Mouse (Mus musculus): ENCODE measurements around the gene Utrn.

Gene Utrn

DNA sequence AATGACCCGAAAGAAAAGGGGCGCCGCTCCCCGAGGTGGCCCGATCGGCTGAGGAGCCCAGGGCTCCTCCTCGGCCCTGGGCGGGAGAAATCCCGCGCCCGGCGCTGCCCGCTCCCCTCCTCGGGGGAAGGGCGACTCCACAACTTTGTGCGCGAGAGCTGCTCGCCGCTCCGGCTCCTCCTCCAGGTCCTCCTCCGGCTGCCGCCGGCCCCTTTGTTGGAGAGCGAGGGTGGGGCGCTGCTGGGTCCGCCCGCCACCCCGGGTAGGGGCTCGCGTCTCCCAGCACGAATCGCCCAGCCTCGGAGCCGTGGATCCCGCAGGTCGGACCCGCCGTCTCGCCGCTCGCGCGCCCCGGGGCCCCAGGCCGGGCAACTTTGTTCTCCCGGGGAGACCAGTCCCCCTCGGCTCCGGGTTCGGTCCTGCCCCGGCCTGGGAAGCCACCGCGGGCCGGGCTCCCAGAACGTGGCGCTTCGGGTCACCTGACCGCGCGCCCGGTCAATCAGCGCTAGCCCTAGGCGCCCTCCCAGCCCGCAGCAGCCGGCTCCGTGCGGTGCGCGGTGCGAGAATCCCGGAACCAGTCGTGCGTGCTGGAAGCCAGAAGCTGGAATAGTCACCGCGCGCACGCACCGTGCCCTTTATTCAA, at the start of gene Utrn:
Gene Utrn, minus strand, starts transcription at position 337 of the 643 bp plus-strand sequence.
- peak; percentile 79 for DNase-seq

DNA sequence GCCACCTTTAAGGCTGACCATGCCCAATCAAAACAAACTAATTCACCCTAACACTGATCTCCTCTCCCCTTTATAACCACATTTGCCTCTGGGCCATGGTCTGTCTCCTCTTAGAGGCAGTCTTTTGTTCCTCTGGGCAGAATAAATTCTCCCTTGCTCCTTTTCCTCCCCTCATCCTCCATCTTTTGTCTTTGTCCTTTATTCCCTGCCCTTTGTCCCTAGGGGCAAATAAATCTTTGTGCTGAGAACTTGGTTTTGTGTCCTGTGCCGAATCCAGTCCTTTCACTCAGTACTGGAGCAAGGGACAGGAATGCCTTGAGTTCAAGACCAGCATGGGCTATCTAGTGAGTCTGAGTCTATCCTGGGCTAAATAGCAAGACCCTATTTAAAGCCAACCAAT, 48.5 kb upstream of the Utrn start:
- DNase-seq: no peak

DNA sequence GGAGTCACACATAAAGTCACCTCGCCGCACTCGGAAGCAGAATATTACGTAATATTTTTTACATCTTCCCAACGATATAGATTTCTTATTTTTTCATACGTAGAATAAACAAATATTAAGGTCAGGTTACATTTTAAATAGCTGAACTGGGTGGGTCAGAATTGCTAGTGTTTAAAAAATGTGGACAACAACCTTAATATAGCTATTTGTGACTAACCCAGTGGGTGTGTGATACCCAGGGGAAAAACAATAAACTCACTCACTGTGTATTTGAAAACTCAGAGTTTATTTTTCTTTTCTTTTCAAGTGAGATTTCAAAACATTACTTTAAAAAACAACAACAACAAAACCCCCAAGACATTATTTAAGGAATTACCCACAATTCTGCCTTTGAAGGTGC, 47.2 kb upstream of the Utrn start:
- DNase-seq: no peak

DNA sequence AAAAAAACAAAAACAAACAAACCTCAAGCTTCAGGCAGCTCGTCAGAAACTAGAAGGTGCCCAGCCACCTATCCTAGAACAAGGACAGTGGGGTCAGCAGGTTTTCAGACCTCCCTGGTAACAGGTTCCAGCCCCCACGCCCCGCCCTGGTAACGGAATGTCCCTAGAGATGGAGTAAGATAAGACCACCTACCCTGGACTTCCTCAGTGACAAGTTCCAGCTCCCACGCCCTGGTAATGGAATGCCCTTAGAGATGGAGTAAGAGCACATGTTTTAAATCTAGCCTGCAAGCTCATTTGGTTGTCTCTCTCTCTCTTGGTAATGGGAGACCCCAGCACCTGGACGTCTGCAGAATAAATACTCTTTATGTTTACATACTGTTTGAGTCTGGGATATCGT, 46.7 kb upstream of the Utrn start:
- DNase-seq: no peak

DNA sequence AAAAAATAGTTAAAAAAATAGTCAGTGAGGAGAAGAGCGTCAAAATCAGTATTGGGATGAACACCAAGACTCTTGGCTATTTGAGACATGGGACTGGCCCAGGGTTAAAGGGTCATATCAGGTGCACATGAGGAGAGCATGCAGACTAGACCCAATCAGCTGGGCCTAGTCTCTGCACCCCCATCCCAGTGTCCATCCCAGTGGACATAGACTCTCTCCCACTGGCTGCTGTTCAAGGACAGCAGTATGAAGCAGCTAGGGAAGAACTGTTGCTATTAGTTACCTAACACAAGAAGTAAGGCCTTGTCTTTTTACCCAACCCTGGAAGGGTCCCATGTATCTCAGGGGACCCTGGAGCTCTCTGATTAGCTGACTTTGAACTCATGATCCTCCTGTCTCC, 45.0 kb upstream of the Utrn start:
- DNase-seq: no peak

DNA sequence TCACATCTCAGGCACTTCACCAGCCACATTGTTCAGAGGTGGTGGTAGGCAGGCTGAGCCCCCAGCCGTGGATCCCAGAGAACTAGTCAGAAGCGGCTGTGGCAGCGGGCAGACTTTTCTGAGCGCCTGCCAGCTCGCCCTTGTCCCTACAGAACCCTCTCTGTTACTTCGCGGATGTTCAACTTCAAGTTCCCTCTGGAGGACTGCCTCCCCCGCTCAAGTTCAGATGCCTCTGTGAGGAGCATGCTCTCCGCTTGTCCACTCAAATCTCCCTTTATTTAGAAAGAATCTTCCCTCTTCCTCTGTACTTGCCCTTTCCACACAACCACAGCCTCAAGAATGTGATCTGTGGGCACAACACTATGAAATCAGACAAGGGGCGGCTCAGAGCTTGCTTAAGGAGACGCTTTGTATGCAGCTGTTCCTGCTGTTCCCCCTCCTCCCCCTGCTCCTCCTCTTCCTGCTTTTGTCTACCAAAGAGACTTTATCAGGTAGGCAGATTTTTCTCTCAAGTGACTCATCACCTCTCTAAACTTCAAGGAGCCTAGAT, 42.9 kb upstream of the Utrn start:
- DNase-seq: no peak

DNA sequence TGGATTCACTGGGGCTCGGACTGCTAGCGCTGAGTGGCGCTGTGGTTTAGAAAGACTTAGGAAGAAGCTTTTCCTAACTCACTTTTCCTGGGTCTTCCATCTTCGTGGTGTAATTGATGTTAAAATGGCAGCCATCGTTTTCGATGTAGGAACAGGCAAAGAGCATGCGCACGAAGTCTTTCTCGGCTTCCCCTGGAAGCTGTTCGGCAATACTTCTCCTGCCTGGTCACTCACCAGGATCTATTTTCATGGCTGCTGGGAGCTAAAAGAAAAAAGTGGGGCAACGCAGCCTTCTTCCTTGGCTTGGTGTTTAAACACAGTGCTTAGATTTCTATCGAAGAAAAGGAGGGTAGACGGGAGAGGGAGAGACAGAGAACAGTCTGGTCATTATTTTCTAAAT, 42.3 kb upstream of the Utrn start:
- no peak for DNase-seq

DNA sequence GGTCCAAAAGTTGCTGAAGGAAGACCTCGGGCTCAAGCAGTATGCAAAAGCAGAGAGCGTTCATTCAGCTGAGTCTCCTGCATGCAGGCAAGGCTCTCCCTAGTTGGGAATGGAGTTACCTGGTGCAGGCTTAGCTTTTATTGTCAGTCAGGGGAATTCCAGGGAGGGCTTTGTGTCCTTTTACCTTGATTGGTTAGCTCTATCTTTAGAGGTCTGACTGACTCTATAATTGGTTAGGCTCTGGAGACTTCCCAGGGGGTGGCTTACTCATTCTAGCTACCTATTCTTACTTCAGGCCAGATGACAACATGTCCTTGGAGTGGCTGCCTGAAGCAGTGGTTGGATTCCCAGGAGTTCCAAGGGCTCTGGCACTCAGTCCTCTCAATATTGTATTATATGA, 40.7 kb upstream of the Utrn start:
- no peak for DNase-seq

DNA sequence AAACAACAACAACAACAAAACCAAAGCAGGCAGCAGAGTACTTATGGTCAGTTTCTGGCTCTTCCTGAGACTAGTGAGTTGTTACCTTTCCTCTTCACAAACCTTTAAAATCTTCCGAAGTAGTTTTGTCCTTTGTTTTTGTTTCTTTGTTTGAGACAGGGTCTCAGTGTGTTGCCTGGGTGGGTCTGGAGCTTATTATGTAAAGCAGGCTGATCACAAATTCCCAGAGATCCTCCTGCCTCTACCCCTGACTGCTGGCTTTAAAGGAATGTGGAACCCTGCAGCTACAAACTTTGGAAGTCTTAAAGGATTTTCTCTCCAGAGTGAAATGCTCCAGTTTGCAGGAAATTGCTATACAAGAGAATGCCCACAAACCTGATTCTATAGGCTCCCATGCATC, 40.0 kb upstream of the Utrn start:
- DNase-seq: no peak

DNA sequence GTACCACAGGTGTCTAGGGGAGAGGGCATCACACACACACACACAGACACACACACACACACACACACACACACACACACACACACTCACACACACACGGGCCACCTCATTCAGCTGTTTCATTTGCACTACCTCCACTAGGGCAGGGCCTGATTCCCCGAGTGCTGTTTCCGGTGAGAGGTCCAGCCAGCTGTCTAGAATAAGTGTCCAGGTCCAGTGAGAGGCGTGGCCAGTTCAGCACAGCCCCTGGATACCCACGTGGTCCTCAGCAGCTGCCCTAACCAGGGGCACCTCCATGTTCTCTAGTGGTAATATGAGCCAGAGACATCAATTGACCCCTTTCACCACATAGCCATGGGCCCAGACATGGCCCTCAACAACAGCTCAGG, 35.0 kb upstream of the Utrn start:
- no peak for DNase-seq

DNA sequence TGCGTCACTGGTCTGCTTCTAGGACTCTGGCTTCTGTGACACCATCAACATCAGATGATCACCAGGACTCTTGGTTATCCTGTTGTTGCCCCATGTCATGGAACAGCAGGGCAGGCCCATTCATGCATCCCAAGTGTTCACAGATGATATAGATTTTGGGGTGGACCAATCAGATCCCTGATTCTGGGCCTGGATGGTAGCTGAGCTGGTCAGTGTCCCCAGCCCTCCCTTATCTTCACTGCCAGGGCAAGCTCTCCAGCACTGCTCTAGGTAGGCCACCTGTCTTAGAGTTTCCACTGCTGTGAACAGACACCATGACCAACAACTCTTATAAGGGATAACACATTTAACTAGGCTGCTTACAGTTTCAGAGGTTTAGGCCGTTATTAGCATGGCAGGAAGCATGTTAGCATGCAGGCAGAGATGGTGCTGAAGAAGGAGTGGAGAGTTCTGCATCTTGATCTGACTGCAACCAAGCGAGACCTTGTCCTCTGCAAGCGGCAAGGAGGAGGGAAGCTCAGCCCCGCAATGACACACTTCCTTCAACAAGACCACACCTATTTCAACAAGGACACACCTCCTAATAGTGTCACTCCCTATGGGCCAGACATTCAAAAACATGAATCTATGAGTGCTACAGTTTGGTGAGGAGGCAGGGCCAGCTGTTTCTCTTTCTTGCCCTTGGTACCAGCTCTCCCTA, 34.4 kb upstream of the Utrn start:
- DNase-seq: no peak

DNA sequence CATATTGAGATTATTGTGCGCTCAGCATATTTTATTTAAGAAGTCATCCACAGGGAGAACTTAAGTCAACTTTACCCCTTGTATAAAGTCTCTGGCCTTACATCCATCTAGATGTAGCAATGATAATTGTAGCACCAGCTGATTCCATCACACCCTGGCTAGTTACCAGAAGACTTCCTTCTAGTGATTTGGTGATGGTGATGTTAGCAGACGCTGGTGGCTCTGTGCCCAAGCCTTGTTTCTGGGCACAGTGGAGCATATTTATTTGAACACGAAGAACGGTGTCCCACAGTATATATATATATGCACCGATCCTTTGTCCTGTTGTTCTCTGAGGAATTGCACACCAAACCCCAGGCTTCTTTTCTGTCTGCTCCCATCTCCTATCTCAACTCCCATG, 30.7 kb upstream of the Utrn start:
- DNase-seq: no peak

DNA sequence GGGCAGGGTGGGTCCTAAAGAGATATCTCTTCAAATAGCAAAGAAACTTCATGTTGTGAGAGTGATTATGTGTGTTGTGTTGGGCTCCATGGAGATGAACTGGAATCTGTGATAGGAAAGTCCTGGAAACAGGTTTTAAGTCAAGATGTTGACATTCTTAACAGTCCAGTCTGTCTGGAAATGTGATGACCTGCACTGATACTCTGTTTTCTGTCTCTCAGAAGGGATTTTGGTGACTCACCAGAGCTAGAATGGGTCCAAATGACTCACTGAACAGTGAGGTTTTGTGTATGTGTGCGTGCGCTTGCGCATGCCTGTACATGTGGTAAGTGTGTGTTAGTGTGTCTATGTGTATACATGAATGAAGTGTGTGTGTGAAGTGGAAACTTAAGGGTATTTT, 24.2 kb upstream of the Utrn start:
- DNase-seq: no peak

DNA sequence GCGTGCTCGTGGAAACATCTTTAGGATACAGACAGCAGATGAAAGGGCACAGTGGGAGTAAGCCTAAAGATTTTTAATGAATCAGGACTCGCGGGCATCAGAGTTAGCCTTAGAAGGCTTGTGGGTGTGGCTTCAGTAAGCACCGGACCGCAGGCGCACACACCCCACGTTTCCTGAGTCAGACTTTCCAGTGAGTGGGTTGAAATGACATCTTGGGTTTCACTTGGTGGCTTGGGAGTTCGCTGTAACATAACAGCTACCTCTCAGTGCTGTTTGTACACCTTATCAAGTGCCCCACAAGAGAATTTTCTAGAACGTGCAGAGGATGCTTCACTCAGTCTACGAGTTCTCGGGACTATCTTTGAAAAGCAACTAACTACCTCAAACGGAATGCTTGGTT, 19.2 kb upstream of the Utrn start:
- no peak for DNase-seq

DNA sequence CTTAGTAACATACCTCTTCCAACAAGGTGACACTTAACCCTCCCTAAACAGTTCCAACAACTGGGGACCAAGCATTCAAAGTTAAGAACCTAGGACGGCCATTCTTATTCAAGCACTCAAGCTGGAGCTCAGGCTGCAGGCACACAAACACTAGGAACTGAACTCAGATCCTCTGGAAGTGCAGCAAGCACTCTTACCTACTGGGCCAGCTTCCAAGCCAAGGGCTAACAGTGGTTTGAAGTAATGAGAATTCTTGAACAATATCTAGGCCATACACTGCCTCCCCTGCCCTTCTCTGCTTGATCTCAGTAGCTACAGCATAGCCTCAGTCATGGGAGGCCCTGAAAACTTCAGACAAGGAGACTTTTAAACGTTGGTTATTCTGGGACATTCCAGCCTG, 18.6 kb upstream of the Utrn start:
- no peak for DNase-seq

DNA sequence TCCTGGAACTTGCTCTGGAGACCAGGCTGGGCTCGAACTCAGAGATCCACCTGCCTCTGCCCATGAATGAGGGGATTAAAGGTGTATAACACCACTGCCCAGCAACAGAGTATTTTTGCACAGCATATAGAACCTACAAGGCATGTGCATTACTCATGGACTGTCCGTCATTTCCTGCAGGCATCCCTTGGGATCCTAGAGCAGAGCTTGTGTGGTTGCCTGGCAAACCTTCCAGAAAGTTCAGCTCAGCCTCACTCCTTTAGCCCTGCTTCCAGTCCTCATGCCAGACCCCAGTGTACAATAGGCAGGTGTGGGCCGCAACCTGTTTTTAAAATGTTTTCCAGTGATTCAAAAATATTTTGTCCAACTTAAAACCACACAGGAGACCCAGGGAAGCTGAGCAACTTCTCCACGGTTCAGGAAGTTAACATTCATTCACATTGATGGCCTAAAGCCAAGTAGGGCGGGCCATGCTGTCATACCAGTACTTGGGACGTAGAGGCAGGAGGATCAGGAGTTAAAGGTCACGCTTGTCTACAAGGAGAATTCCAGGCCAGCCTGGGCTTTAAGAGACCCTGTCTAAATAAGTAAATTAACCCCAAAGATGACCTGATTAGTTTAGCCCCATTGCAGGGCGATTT, 15.3 kb upstream of the Utrn start:
- DNase-seq: peak; percentile 65

DNA sequence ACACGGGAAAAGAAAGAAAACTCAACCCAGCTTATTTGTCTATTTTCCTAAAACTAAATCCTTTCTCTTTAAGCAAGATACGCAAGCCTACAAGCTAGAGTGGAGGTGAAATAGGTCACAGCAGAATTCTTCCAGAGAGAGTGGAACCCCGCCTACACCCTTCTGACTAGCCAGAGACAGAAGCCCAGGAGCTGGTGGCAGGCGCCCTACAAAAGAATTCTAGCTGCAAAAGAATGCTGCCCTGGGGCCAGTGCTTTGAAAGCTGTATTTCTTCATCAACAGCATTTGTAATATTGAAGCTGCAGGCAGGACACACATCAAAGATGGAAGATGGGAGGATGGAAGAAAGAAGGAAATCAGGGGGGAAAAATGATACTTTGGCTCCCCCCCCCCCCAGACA, 12.7 kb upstream of the Utrn start:
- peak; percentile 14 for DNase-seq

DNA sequence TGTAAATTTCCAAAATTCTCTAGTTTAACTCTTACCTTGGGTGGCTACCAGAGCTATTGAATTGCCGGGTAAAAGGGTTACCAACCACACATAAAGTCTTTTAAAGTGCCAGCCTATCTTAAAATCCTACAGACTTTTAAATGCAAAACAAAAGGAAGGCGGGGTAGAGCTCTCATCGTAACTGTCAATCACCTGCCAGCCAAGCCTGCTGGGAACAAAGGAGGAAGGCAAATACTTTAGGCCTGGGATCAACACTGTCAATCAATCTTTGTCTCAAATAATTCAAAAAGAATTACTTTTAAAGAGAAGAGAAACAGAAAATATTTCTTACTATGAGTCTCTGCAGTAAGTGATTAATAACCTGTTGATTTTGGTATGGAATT, 10.1 kb upstream of the Utrn start:
- DNase-seq: no peak

DNA sequence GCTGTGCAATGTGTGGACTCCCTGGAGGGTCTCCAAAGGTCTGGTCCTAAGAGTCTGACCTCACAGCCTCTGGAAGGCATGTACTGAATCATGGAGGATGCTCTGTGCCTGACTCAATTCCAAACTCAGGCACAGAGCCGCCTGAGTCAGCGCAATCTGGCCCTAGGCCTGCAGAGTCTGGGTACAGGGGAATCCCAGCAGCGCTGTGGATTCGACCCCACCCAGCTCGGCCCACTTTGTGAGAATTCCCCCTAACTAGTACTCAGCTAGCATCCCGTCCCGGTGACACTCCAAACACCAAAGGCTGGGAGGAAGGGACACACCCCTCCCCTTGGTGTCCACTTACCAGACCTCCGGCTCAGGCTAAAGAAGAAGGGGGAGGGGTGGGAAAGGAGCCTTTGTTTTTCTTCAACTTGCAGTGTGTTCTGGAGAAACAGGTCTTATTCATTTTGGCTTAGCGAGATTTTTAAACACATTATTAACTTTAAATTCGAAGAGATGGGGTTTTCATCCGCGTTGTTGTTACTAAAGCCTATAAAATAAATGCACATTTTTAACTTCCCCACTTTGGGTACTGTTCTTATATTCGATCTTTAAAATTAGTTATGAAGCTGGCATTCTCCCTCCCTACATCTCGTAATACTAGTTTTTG, 9.6 kb upstream of the Utrn start:
- no peak for DNase-seq

DNA sequence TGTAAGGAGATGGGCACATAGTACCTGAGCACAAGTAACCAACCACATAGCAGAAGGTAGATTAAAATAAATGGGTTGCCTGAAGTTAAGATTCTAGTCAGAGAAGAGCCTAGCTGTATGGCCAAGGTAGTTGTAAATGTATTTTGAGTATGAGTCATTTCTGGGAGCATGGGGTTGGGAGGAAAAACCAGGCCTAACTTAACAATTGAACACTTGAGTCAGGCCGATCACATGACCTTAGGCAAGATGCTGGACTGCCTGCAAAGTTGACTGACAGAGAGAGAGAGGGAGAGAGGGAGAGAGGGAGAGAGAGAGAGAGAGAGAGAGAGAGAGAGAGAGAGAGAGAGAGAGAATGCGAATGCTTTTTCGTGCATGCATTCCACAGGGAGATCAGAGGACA, 7.3 kb upstream of the Utrn start:
- no peak for DNase-seq

DNA sequence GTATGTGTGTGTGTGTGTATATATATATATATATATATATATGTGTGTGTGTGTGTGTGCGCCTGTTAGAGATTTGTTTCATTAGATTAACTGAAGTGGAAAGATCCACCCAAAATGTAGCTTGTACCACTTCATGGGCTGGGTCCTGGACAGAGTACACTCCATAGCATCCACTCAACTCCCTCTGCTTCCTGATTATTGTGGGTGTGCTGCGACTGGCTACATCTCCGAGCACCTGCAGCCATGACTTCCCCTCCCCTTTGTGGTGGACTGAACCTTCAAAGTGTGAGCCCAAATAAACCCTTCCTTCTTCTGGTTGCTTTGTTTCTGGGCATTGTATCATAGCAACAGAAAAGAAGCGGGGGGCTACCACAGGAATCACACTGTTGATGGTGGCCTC, 6.2 kb upstream of the Utrn start:
- no peak for DNase-seq

DNA sequence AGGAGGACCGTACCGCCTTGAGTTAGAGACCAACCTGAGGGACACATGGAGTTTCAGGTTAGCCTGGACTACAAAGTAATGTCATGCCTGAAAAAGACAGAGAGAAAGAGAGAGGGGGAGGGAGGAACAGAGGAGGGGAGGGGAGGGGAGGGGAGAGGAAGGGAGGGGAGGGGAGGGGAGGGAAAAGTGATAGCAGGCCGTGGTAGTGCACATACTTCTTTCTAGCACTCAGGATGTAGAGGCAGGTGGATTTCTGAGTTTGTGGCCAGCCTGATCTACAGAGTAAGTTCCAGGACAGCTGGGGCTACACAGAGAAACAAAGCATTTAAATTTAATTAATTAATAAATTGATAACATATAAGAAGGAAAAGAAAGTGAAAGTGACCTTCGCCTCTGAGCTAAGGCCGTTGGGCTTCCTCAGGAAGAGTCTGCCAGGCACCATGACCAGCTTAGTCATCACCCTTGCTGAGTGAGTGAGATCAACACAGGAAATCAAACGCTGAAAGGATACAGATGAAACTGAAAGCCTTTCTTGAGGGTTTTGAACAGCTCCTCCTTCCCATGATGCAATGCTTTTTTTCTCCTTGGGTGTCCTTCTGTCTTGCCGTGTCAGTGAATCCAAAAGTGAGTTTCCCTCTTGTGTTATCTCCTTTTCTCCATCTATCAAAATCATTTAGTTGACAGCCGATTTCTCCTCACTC, 5.6 kb upstream of the Utrn start:
- DNase-seq: no peak

DNA sequence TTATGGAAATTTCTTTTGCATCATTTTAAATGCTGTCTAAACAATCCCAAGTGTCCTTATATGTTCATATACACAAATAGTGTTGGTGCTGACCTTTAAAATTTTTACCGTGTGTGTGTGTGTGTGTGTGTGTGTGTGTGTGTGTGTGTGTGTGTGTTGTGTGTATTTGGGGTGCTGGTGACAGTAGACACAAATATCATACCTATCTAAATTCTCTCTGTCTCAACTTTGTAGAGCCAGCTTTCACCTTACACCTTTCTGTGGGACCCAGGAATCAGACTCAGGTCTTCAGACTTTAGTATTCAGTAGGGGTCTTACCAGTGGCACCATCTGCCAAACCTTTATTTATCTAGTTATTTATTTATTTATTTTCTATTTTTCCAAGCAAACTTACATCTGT, 681 bp upstream of the Utrn start:
- DNase-seq: no peak
